Mouse (Mus musculus): ENCODE measurements around the gene Arhgef26.

The Arhgef26 gene

DNA sequence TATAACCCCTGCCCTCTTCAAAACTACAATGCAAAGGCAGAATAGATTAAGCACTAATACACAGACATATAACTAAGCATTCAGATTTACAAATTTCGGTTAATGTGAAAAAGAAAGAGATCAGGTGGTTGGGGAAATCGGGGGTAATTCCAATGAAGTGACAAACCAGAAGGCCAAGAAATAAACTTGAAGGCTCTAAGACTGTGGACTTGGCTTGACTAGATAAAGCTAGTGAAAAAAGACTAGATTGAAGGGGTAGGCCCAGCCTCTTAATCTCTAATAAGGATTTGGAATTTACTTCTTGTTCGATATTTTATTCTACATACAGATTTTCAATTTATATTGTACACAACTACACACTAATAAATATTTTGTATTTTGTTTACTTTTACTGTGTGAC lies at the start of gene Arhgef26:
TSS of gene Arhgef26 (plus strand) at position 301 of the 400 bp plus-strand sequence.
- in situ Hi-C loops (cut with MboI, MseI) = no loop called here

DNA sequence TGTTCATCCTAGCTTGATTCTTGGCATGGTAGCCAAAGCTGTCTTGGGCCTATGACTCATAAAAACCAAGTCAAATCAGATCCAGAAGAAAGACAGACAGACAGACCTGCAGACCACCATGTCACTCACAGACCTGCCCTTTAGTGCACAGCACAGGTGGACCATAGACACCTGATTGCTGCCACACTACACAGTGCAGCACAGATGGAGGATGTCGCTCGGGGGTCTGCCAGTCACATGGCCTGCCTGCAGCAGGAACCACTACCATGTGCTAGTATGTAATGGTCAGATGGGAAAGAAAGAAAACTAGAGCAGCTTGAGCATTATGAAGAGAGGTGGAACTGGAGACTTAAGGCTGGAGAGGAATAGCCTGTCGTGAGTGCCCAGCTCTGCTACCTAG lies 27.7 kb upstream of the Arhgef26 start:
- in situ Hi-C loops (cut with MboI, MseI) = no loop called here

DNA sequence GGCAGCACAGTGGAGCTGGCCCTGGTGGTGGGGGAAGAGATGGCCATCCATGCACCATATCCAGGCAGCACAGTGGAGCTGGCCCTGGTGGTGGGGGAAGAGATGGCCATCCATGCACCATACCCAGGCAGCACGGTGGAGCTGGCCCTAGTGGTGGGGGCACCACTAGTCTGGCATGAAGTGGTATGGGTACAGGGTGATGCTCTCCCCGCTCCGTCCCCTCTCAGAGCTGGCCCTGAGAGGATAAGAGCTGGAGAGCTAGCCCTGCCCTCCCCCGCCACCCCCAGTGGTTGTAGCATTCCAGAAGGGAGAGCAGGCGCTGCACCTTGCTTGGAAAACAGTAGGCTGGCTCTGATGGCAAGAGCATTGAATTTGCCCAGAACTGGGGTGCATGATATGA lies 26.9 kb upstream of the Arhgef26 start:
- in situ Hi-C loops (cut with MboI, MseI) = no loop called here

DNA sequence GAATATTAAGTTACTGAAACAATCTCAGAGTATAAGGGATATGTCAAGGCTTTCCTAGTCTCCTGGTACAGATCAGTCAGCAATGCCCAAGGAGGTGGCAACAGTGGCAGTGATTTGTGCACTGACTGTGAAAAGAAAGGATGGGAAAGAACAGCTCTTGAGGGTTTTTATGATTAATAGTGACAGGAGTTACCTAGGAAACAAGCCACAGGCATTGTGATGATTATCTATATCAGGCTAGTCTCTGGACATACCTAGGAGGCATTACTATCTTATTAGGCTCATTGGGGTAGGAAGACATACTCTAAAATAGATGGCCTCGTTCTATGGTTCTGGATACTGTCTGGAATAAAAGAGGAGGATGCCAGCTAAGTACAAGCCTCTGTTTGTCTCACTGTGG lies 13.4 kb upstream of the Arhgef26 start:
- in situ Hi-C loops (cut with MboI, MseI) = no loop called here

DNA sequence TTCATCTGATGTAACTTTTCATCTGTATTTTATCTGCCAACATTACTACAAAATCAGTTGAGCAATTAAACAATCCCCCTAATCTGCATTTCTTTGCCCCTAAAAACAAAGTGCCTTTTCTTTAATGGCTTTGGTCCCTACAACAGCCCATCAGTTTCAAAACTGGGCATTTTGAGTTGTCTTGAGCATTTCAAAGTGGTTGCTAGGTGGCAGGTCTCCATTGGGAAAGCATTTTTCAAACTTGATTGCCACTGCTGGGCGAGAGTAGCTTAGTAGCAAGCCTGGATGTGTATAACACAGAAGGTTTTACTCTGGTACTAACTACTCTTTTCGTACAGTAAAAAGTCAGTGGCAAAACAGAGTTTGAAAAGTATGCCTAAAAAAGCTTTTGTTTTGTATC lies 10.2 kb upstream of the Arhgef26 start:
- in situ Hi-C loops (cut with MboI, MseI) = no loop called here

DNA sequence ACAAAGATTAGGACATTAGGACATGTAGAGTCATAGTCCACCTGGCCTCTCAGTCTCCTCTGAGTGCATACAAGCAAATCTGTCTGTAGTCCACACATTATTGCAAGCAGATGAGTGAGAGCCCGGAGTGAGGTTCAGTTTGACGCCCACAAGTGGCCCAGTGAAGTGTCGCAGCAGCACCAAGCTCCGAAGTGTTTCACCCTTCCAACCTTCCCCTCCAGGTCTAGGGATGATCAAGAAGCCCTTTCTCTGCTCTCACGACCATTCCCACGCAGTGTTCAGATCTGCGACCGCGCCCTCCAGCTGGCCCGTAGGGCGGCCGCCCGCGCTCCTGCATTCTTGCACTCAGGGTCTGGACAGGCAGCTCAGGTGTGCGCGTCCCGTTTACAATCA lies 313 bp downstream of the Arhgef26 start:
- in situ Hi-C loops (cut with MboI, MseI) = no loop called here

DNA sequence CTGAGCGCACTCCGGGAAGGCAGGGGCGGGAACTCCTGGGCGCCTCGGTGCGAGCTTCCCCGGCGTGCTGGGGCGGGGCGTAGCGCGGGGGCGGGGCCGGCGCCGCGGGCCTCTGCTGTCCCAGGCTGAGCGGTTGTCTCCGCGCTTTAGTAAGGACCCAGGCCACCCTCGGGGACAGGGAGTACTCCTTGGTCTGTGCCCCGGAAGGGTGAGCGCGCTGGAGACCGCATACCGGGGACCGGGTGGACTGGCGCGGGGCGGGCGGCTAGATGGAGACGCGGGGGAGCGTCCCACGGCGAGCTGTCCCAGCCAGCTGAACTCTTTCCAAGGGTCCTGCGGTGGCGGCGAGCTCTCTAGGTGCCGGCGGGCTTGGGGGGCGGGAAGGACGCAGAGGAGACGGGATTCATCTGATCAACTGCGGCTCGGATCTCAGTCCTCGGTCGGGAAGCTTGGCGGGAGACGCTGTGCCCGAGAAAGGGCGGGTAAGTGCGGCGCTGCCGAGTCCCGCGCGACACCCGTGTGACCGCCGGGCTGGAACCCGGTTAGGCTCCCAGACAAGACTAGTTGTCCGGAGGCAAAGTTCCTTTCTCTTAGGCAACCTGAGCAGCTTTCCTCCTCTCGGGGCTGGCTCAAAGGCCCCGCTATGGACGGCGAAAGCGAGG lies 841 bp downstream of the Arhgef26 start:
- in situ Hi-C loops (cut with MboI, MseI) = no loop called here

DNA sequence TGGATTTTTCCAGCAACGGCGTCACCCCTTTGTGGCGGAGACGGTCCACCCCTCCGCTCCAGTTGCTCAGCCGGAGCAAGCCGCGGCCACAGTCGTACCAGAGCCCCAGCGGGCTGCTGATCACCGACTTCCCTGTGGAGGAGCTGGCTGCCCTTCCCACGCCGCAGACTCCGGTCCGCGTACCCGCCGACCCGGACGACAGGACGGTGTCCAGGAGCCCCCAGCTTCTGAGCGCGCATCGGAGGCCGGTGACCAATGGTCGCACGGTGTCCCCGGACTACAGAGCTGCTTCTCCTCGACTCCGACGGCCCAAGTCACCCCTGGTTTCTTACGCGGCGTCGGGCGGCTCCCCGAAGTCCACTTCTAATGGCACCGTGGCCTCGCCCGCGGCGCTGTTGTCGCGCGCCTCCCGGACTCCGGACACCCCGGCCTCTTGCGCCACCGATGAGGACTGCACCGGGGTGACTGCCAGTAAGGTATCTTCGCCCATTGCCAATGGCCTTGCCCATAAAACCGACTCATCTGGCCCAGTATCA lies 1.4 kb downstream of the Arhgef26 start:
- in situ Hi-C loops (cut with MboI, MseI) = no loop called here

DNA sequence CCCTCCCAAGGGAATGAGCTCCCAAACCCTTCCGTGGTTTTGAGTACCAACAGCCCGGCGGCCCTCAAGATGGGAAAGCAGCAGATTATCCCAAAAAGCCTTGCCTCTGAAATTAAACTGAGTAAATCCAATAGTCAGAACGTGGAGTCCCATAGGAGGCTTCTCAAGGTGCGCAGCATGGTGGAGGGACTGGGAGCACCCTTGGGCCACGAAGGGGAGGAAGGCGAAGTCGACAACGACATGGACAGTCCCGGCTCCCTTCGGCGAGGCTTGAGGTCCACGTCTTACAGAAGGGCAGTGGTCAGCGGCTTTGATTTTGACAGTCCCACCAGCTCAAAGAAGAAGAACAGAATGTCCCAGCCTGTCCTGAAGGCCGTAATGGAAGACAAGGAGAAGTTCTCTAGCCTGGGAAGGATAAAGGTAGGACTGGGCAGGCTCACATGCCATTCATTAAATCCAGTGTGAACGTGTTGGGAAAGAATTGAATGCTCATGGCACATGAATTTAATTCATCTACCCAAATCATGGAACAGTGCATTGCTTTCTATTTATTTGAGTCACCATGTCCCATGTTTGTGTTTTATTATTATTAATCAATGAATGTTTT lies 2.1 kb downstream of the Arhgef26 start:
- in situ Hi-C loops (cut with MboI, MseI) = no loop called here

DNA sequence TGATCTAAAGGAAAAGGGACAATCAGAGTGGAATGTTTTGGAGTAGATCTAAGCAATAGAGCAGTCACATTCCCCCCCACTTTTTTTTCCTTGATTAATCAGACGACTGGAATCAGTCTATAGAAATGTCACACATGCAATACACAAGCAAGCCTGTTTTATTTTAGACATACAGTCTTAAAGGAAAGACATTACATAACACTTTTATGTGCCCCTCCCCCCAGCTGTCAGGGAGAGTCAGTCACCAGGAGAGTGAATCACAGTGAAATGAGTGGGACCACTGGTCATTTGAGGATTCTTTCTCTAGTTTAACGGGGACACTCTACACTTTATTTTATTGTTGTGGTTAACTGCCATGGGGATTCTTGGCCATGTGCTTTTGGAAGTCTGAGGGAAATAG lies 2.7 kb downstream of the Arhgef26 start:
- in situ Hi-C loops (cut with MboI, MseI) = no loop called here

DNA sequence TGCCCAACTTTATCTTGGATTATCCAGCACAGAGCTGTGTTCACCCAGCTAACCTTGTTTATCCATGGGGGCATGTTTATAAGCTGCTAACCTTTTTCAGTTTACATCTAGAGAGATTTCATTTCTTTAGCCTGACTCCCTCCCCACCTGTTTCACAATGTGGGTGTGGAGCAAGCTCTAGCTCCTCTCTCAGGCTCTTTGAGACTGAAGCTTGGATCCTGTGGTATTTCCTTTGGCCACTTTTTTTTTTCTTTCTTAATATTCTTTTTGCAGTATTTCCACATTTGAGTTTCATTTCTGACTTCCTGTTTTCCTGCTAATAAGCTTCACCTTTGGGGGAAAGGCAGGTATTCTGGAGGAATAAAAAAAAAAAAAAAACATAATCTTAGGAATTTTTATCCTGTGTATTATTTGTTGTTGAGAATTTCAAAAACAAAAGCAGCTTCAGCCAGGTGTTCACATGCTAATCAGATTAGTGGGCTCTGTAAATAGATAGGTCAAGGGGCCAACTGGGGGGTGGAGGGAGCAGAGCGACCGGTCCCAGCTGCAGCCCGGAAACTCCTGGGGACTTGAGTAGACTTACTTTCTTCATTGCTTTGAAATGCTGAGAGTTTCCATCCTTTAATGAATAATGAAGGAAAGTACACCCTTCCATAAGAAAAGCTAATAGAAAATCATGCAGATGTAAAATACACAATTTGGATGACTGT lies 3.5 kb downstream of the Arhgef26 start:
- in situ Hi-C loops (cut with MboI, MseI) = no loop called here

DNA sequence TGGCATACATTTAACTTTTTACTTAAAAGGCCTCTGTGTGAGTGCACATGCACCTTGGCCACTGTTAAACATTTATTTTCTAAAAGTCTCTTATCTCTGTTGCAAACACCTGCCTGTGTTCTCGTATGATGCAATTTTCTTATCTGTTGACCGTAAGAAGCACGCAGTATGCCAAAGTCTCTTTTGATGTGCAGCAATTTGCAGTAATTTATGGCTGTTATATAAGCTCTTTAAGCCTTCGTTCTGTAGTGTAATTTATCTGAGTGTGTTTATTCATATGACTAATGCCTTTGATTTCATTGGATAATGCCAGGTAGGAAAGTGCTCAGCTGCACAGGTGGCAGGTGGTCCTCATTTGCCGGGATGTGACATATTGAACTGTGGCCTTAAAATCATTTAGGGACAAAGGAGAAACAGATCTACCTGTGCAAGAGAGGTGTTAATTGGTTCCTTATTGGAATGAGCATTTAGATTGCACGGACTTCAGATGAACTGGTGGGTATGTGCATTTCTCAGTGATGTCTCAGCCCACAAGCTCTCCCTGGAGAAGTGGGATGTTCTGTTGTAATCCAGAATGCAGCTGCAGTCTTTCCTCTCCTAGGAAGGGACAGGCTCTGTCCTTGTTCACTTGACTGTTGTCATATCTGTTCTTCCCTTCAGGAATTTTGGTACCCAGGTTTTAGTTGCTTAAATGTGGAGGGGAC lies 10.5 kb downstream of the Arhgef26 start:
- in situ Hi-C loops (cut with MboI, MseI) = no loop called here

DNA sequence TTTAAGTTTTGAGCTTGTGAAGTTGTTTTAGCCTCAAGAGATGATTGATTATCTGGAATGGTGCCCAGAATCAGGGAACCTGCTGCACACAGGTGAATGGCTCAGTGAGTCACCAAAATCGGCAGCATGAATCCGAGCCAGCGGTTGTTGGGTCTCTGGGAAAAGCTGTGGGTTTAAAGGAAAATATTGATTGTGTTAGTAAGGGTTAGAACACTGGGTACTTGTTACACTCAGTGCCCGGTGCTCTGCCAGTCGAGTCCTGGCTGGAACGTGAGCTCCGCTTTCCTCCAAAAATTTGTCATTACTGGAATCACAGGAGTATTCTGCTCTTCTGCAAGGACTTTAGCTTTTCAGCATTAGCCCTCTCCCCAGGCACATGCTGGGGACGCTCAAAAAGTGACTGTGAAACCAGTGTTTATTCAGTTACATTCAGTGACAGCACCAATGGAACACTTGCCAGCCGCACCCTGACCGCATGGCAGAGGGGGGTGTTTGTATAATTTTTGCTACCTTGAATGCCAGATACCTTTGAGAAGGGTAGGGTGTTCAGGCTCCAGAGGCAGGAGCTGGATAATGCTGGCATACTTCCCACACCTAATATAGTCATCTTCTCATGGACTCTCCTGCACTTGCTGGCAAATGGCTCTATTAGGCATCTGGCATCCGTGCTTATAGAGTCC lies 11.2 kb downstream of the Arhgef26 start:
- in situ Hi-C loops (cut with MboI, MseI) = no loop called here

DNA sequence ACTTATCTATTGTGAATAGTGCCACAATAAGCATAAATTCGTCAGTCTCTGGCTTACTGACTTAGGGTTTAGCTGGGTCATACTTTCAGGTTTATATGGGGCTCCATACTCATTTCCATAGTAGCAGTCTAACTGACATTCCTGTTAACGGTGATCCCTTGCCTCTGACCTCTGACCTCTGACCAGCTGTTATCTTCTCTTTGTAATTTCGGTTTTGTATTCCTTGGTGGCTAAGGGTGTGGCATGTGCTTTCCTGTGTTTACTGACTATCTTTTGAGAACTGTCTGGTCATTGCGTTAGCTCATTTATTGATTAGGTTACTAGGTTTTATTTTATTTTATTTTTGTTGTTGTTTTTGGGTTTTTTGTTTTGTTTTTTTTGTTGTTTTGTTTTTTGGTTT lies 13.9 kb downstream of the Arhgef26 start:
- in situ Hi-C loops (cut with MboI, MseI) = no loop called here

DNA sequence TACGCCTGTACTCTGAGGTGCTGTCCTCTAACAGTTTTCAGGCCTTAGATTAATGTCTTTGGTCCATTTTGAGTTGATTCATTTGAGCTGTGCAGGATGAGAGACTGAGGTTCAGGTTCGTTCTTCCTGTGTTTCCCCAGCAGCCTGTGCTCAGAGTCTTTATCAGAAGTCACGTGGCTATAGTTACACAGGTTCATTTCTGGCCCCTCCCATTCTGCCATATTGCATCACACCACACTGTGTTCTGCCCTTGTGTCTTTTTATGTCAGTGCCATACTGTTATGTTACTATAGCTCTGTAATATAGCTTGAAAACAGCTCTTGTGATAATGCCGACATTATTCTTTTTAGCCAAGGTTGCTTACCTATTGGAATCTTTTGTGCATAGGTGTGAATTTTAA lies 14.7 kb downstream of the Arhgef26 start:
- in situ Hi-C loops (cut with MboI, MseI) = no loop called here

DNA sequence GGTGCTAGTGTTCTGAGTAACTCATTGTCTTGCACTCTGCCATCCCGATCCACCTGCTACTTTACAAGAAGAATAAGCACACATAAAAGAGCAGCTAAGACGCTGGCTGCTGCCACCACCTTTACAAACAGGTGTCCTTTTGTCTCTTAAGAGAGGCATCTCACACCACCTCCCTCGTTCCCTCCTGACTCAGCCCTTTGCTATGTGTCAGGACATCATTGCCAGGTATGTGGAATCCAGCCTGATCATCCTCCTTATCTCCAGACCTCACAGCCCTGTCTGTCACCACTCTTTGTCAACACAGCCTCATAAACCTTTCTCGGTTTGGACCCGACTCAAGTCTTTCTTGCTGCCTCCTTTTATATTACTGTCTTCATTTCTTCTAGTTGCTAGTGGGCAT lies 29.7 kb downstream of the Arhgef26 start:
- in situ Hi-C loops (cut with MboI, MseI) = no loop called here

DNA sequence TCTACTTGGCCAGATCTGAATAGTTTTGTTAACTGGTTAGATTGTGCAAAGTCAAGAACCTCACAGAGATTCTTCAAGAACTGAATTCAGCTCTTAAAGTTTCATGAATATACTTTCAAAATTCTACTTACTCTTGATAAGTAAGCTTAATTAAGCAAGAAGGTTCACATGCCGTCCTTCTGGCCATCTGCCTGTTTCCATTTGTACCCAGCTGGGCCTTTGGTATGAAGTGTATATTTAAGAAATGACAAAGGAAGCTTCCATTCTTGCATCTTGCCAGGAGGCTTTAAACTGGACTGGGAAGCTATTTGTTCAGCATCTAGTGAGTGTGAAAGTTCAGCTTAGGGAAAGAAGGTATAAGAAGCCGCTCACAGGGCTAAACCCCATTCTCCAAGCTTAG lies 34.7 kb downstream of the Arhgef26 start:
- in situ Hi-C loops (cut with MboI, MseI) = no loop called here

DNA sequence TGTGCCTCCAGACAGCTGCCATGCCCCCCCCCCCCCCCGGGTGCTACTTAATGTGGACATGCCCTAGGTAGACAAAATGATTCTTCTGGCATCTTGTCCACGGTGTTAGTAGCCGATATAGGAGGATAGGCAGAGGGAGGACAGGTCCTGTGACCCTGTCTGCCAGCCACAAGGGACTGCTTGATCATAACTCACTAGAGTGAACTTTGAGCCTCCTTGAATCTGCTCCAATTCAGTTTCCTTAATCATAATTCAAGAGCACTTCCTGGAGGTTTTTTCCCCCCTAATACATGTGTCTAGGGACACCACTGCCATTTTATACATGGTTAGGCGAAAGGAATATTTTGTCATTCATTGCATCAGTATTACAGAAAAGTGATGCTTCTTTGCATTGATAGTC lies 36.2 kb downstream of the Arhgef26 start:
- in situ Hi-C loops (cut with MboI, MseI) = no loop called here

DNA sequence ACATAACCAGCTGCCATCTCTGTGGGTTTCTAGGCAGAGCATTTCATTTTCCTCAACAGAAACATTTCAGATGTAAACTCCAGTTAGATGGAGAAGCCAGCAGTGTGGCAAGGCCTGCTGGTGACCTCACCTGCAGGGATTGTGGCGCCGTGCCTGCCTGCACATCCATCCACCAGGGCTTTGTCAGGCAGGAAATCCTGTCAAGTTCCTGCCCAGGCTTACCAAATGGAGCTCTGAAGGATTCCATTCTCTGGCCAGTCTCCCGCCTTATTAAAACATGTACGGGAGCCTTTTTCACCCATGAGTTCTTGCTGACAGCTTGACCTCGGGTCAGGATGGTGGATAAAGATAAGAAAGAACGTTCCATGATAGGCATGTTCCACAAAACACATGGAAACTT lies 36.7 kb downstream of the Arhgef26 start:
- in situ Hi-C loops (cut with MboI, MseI) = loop anchor here (25.0 kb wide), 1 partner anchor 487 kb away; no protein-coding TSS in a partner anchor

DNA sequence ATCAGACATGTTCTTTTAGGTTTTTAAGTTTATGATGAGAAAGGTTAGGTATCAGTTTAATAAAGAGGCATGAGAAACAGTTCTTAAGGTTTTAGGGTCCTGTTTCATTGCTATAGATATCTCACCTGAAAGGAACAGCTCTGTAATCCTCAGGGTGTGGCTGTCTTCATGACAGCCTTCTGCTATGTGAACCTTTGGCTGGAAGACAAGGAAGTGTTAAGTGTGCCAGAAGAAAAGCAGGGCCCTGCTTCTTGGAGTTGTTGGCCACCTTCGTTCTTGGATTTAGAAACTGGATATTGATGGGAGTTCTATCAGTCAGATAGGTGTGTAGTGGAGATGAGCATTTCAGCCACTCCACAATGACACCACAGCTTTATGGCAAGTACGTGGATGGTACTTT lies 38.6 kb downstream of the Arhgef26 start:
- in situ Hi-C loops (cut with MboI, MseI) = loop anchor here (25.0 kb wide), 1 partner anchor 486 kb away; no protein-coding TSS in a partner anchor

DNA sequence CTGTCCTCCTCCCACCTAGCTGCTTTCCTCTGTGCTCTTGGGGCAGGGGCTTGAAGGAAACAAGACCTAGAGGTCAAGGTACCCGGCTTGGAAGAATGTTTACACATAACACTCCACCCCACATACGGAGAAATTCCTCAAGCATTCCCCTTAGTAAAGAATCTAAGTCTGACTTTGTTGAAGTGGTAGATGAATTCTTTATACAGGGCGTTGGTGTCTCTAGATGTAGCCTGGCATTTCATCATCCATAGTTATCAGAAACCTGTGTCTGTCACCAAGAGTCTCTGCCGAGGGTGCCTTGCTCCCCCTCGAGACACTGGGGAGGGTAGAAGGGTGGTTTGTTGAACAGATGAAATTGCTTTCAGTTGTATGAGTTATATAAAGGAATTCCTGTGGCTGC lies 41.8 kb downstream of the Arhgef26 start:
- in situ Hi-C loops (cut with MboI, MseI) = loop anchor here (25.0 kb wide), 1 partner anchor 482 kb away; no protein-coding TSS in a partner anchor

All from T-helper 2 cell (primary cell).